Mouse (Mus musculus): ENCODE measurements at regions not wholly inside any gene's neighbourhood (a gene's known extent, or its start where the extent isn't known, plus 50 kb on each side); places are given as distances from the start of the nearest gene placed in this dataset.

DNA sequence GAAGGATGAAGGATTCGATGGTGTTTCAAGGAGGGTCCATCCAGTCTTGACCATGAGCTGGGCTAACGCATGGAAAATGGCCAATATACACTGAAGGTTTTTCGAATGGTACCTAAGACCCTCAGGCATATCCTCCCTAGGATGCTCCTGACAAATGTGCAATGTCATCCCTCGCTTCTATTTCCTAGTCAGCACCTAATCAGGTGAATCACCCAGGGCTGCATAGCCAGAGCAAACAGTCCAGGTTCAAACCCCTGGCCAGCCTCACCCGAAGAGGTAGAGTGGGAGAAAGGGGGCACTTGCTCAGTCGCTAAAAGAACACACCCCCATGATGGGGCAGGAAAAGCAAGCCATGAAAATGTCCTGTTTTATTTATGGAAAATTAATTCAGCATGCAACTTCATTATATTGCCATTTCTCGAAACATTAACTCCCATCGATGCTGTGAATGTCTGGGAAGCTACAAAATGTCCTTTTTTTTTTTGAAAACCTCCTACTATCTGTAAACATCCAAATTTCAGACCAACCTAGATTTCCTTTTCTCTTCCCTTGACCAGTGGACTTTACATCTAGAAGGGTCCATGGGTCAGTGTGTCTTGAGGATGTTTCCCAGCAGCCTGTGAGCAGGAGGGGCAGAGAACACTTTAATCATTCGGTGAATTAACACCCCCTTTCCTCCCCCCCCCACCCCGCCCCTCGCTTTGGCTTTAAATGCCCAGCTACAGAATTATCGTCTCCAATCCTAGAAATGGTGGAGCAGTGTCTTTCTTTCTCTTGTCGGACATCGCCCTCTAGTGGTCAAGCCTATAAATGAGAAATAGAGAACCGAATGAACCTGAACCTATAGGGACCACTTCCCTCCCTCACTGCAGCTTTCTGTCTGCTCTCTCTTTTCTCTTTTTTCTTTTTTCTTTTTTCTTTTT lies 68.8 kb upstream of the Il12b start:
- DNase-seq (ENCODE audit: low spot score in 2 of 2): peak; percentile 23 to 76

GRCm38 (mm10) chr11:44331774-44332129 lies 68.1 kb upstream of the Il12b start:
- DNase-seq (ENCODE audit: low spot score in 2 of 2): no peak

GRCm38 (mm10) chr11:44340531-44340930 lies 59.3 kb upstream of the Il12b start:
- no peak for DNase-seq (ENCODE audit: low spot score in 2 of 2)

GRCm38 (mm10) chr11:44348308-44348707 lies 51.6 kb upstream of the Il12b start:
- no peak for DNase-seq (ENCODE audit: low spot score in 2 of 2)

DNA sequence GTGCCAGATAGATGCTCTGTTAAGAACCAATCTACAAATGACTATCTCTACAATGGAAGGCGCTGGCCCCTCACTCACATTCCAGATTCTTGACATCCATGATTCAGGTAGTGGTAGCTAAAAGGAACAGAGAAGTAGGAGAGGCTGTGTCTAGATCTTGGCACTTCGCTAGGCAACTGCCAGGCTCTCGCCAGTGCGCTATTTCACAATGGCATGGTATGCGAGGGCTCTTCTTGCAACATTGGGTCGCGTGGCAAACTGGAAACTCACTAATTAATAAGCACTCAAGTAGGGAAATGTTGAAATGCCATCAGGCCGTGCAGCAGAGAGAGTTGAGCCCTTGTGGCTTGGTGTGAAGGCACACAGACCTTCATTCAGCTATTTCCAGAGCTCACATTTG lies 50.3 kb upstream of the Il12b start:
- DNase-seq (ENCODE audit: low spot score in 2 of 2): no peak

Data from left cerebral cortex, adult 9 months (tissue).